Mouse (Mus musculus): Measurements from ENCODE around the gene Olfr10. TPM values are rescaled to one million over a fixed set of nuclear protein-coding genes. Genes with fewer than 3 reads are reported as not detected.

Olfr10 gene
- polyA plus RNA-seq, 1 experiment from 2014 or later: not detected

Other genes starting within 250 kb of the Olfr10 start
- gene Tgtp2, start 240.5 kb upstream of the Olfr10 start, polyA plus RNA-seq (2018): 27.3 to 134 TPM (median 32.0 TPM) in 3 replicates
- 34.8 to 249 TPM (median 64.0 TPM) in 3 replicates for gene Ifi47, start 228.2 kb upstream of the Olfr10 start, polyA plus RNA-seq (2018)
- not detected in 3 replicates for gene Olfr1396, start 189.9 kb upstream of the Olfr10 start, polyA plus RNA-seq (2018)
- gene Olfr1395, start 162.5 kb upstream of the Olfr10 start, polyA plus RNA-seq (2018): not detected in 3 replicates
- not detected in 3 replicates for gene Olfr1394, start 150.4 kb upstream of the Olfr10 start, polyA plus RNA-seq (2018)
- 0.06 TPM in 1 of 3 replicates, not detected in the others for gene Btnl9, start 117.6 kb upstream of the Olfr10 start, polyA plus RNA-seq (2018)
- gene Zfp62, start 101.4 kb upstream of the Olfr10 start, polyA plus RNA-seq (2018): 20.8 to 33.5 TPM (median 22.4 TPM) in 3 replicates
- gene Mgat1, start 60.5 kb upstream of the Olfr10 start, polyA plus RNA-seq (2018): 43.2 to 95.3 TPM (median 69.7 TPM) in 3 replicates
- not detected in 3 replicates for gene Olfr1393, start 26.4 kb upstream of the Olfr10 start, polyA plus RNA-seq (2018)
- 0.16 TPM in 1 of 3 replicates, not detected in the others for gene Olfr1392, start 19.5 kb upstream of the Olfr10 start, polyA plus RNA-seq (2018)
- not detected in 3 replicates for gene Olfr1391, start 18.0 kb downstream of the Olfr10 start, polyA plus RNA-seq (2018)
- not detected in 3 replicates for gene Olfr1390, start 30.4 kb downstream of the Olfr10 start, polyA plus RNA-seq (2018)
- gene Olfr1389, start 118.3 kb downstream of the Olfr10 start, polyA plus RNA-seq (2018): not detected in 3 replicates
- gene Olfr1388, start 131.9 kb downstream of the Olfr10 start, polyA plus RNA-seq (2018): not detected in 3 replicates
- gene Olfr1387, start 150.6 kb downstream of the Olfr10 start, polyA plus RNA-seq (2018): not detected in 3 replicates
- not detected in 3 replicates for gene Olfr1386, start 160.3 kb downstream of the Olfr10 start, polyA plus RNA-seq (2018)
- gene Olfr1385, start 184.3 kb downstream of the Olfr10 start, polyA plus RNA-seq (2018): not detected in 3 replicates
- not detected in 3 replicates for gene Olfr1384, start 202.0 kb downstream of the Olfr10 start, polyA plus RNA-seq (2018)
- gene Olfr1383, start 214.9 kb downstream of the Olfr10 start, polyA plus RNA-seq (2018): not detected in 3 replicates
- not detected in 3 replicates for gene Olfr1382, start 223.5 kb downstream of the Olfr10 start, polyA plus RNA-seq (2018)
- not detected in 3 replicates for gene Olfr1381, start 238.7 kb downstream of the Olfr10 start, polyA plus RNA-seq (2018)